Mouse (Mus musculus): Measurements from ENCODE around the gene Pmel.
A peak's percentile ranks its signal among the peaks of the same experiment; 100 is the strongest.

Gene Pmel

GRCm38 (mm10) chr10:128742616-128743015, 38.6 kb downstream of the Pmel start:
- TF ChIP-seq NANOG (IDR thresholded peaks at IDR 0.05; ENCODE audit: borderline replicate concordance, low read length): no peak
- Histone ChIP-seq H3K4me1 (replicated peaks; ENCODE audit: low read depth, low read length) (peaks cover 91% of the 10 kb centered on the region), H3K4me3 (replicated peaks; ENCODE audit: low read length) (peak overlapping the region; percentile 88), H3K27me3 (ENCODE audit: insufficient read depth, low read length) (peaks cover 5% of the 10 kb centered on the region), H3K36me3 (ENCODE audit: insufficient read depth, low read length) (no peaks in the 10 kb centered on the region), H3K9me3 (ENCODE audit: low read length) (no peaks in the 10 kb centered on the region)

DNA sequence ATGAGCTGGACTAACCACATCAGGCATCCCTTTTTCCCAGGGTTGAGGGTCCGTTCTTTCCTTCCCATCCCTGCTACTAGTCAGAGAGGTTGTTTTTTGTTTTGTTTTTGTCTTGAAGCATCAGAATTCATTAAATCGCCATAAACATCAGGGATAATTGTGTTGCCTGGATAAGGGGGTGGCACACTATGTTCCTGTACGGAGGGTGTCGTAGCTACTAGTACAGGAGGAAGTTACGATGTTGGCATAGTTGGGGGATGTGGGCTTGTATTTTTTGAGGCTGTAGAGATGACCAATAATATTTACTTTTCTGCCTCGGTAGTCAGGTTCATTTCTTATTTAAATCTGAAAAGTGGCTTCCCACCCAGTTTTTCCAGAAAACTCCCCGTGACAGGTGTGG, 39.2 kb downstream of the Pmel start:
- Histone ChIP-seq H3K9me3 (ENCODE audit: low read length) (no peaks in the 10 kb centered on the region), H3K4me1 (replicated peaks; ENCODE audit: low read depth, low read length) (peaks cover 85% of the 10 kb centered on the region), H3K27me3 (ENCODE audit: insufficient read depth, low read length) (peaks cover 5% of the 10 kb centered on the region), H3K4me3 (replicated peaks; ENCODE audit: low read length) (peak overlapping the region; percentile 88), H3K36me3 (ENCODE audit: insufficient read depth, low read length) (no peaks in the 10 kb centered on the region)
- TF ChIP-seq NANOG (IDR thresholded peaks at IDR 0.05; ENCODE audit: borderline replicate concordance, low read length) (no peak), CTCF (conservative IDR thresholded peaks at IDR 0.05; ENCODE audit: low read length) (no peak), POU5F1 (IDR thresholded peaks at IDR 0.05; ENCODE audit: borderline replicate concordance, low read length) (no peak)

GRCm38 (mm10) chr10:128743791-128744191, 39.8 kb downstream of the Pmel start:
- no peak for TF ChIP-seq CTCF (conservative IDR thresholded peaks at IDR 0.05; ENCODE audit: low read length)
- no peak for TF ChIP-seq NANOG (IDR thresholded peaks at IDR 0.05; ENCODE audit: borderline replicate concordance, low read length)
- no peak for TF ChIP-seq POU5F1 (IDR thresholded peaks at IDR 0.05; ENCODE audit: borderline replicate concordance, low read length)
- Histone ChIP-seq H3K4me3 (replicated peaks; ENCODE audit: low read length) (peak overlapping the region; percentile 88), H3K9me3 (ENCODE audit: low read length) (no peaks in the 10 kb centered on the region), H3K27me3 (ENCODE audit: insufficient read depth, low read length) (peaks cover 5% of the 10 kb centered on the region), H3K4me1 (replicated peaks; ENCODE audit: low read depth, low read length) (peaks cover 80% of the 10 kb centered on the region), H3K36me3 (ENCODE audit: insufficient read depth, low read length) (no peaks in the 10 kb centered on the region)

GRCm38 (mm10) chr10:128744211-128744610, 40.2 kb downstream of the Pmel start:
- Histone ChIP-seq H3K27me3 (ENCODE audit: insufficient read depth, low read length) (peaks cover 5% of the 10 kb centered on the region), H3K36me3 (ENCODE audit: insufficient read depth, low read length) (no peaks in the 10 kb centered on the region), H3K4me3 (replicated peaks; ENCODE audit: low read length) (peak overlapping the region; percentile 88), H3K4me1 (replicated peaks; ENCODE audit: low read depth, low read length) (peaks cover 82% of the 10 kb centered on the region), H3K9me3 (ENCODE audit: low read length) (no peaks in the 10 kb centered on the region)
- TF ChIP-seq CTCF (conservative IDR thresholded peaks at IDR 0.05; ENCODE audit: low read length) (no peak), POU5F1 (IDR thresholded peaks at IDR 0.05; ENCODE audit: borderline replicate concordance, low read length) (no peak), NANOG (IDR thresholded peaks at IDR 0.05; ENCODE audit: borderline replicate concordance, low read length) (no peak)

GRCm38 (mm10) chr10:128744680-128745601, 40.9 kb downstream of the Pmel start, which contains the start of gene Dgka:
TSS of gene Dgka (minus strand) at chr10:128744855.
- Histone ChIP-seq H3K4me1 (replicated peaks; ENCODE audit: low read depth, low read length) (peaks cover 82% of the 10 kb centered on the region), H3K4me3 (replicated peaks; ENCODE audit: low read length) (peak within 1 kb of the TSS; percentile 88), H3K36me3 (ENCODE audit: insufficient read depth, low read length) (peaks cover 5% of the 10 kb centered on the region), H3K27me3 (ENCODE audit: insufficient read depth, low read length) (peaks cover 5% of the 10 kb centered on the region), H3K9me3 (ENCODE audit: low read length) (no peaks in the 10 kb centered on the region)
- peak; percentile 29 for TF ChIP-seq CTCF (conservative IDR thresholded peaks at IDR 0.05; ENCODE audit: low read length)
- TF ChIP-seq POU5F1 (IDR thresholded peaks at IDR 0.05; ENCODE audit: borderline replicate concordance, low read length): no peak
- TF ChIP-seq NANOG (IDR thresholded peaks at IDR 0.05; ENCODE audit: borderline replicate concordance, low read length): no peak

DNA sequence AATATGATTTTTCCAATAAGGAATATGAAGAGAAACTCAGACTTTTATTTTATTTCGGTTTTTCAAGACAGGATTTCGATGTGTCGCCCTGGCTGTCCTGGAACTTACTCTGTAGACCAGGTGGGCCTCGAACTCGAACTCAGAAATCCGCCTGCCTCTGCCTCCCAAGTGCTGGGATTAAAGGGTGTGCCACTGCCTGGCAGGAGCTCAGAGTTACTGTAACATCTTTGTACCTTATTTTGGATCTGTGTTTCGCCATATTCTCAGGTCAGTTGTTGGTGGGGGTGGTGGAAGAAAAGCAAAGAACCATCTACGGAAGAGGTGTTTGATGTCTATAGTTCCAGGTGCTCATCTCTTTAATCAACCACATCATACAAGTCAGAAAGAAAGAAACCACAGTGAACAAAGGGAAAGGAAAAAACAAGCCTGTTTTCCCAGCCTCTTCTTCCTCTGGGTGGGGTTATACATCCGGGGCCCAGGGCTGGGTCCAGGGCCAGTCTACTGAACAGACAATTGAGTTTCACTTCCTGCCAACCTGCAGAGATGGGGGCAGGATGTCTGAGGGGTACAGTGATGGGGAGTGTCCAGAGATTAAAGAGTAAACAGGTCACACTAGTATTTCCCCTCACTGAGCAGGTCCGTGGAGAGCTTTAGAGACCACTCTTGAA, 42.1 kb downstream of the Pmel start:
- H3K4me1 ChIP-seq (replicated peaks; ENCODE audit: low read depth, low read length): peaks cover 83% of the 10 kb centered on the region
- peaks cover 16% of the 10 kb centered on the region for H3K36me3 ChIP-seq (ENCODE audit: insufficient read depth, low read length)
- peaks cover 5% of the 10 kb centered on the region for H3K27me3 ChIP-seq (ENCODE audit: insufficient read depth, low read length)
- H3K9me3 ChIP-seq (ENCODE audit: low read length): no peaks in the 10 kb centered on the region
- TF ChIP-seq NANOG (IDR thresholded peaks at IDR 0.05; ENCODE audit: borderline replicate concordance, low read length) (no peak), POU5F1 (IDR thresholded peaks at IDR 0.05; ENCODE audit: borderline replicate concordance, low read length) (no peak), CTCF (conservative IDR thresholded peaks at IDR 0.05; ENCODE audit: low read length) (no peak)
- peak overlapping the region; percentile 88 for H3K4me3 ChIP-seq (replicated peaks; ENCODE audit: low read length)

- peaks cover 5% of the 10 kb centered on the region for H3K27me3 ChIP-seq (ENCODE audit: insufficient read depth, low read length)
- H3K4me1 ChIP-seq (replicated peaks; ENCODE audit: low read depth, low read length): peaks cover 80% of the 10 kb centered on the region
- H3K9me3 ChIP-seq (ENCODE audit: low read length): no peaks in the 10 kb centered on the region
- TF ChIP-seq NANOG (IDR thresholded peaks at IDR 0.05; ENCODE audit: borderline replicate concordance, low read length) (no peak), POU5F1 (IDR thresholded peaks at IDR 0.05; ENCODE audit: borderline replicate concordance, low read length) (no peak), CTCF (conservative IDR thresholded peaks at IDR 0.05; ENCODE audit: low read length) (no peak)
- peaks cover 23% of the 10 kb centered on the region for H3K36me3 ChIP-seq (ENCODE audit: insufficient read depth, low read length)
- peak overlapping the region; percentile 98 for H3K4me3 ChIP-seq (replicated peaks; ENCODE audit: low read length)
Observed at GRCm38 (mm10) chr10:128746972-128747645, 43.1 kb downstream of the Pmel start.

DNA sequence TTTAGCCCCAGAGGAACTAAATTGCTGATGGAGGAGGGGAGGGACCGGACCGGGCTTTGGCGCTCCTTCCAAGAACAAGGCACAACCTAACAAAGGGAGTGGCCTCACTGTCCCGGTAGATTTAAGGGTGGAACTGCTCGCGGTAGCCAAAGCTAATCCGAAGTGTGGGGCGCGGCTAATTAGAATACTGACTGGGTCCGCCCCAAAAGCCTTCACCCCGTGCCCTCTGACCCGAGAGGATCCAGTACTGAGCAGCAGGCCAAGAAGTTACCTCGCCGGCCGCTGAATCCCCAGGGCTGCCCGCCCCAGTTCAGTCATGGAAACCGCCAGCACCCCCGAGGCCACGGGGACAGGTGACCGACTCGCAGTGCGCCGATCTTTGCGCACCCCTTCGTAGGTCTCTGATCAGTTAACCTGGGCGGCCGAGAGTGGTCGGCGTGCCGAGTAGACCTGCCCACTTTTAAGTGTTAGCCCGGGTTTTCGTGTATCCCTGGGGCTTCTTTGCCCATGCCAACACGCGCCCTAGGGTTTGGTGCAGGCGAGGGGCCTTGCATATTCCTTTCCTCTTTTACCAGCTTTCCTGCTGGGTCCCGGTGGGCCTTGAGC, 43.8 kb downstream of the Pmel start, which contains the start of gene Pym1:
Pym1 (plus strand) TSS at position 244 of the 606 bp plus-strand sequence.
- peaks cover 5% of the 10 kb centered on the region for H3K27me3 ChIP-seq (ENCODE audit: insufficient read depth, low read length)
- TF ChIP-seq CTCF (conservative IDR thresholded peaks at IDR 0.05; ENCODE audit: low read length) (no peak), NANOG (IDR thresholded peaks at IDR 0.05; ENCODE audit: borderline replicate concordance, low read length) (no peak), POU5F1 (IDR thresholded peaks at IDR 0.05; ENCODE audit: borderline replicate concordance, low read length) (no peak)
- H3K36me3 ChIP-seq (ENCODE audit: insufficient read depth, low read length): peaks cover 29% of the 10 kb centered on the region
- H3K9me3 ChIP-seq (ENCODE audit: low read length): no peaks in the 10 kb centered on the region
- H3K4me3 ChIP-seq (replicated peaks; ENCODE audit: low read length): peak within 1 kb of the TSS; percentile 98
- peaks cover 80% of the 10 kb centered on the region for H3K4me1 ChIP-seq (replicated peaks; ENCODE audit: low read depth, low read length)
